Mouse (Mus musculus) kidney, postnatal 0 days (tissue): ENCODE results near the gene Gas2l3. TPM values are rescaled to one million over a fixed set of nuclear protein-coding genes. Genes with fewer than 3 reads are reported as not detected.

Experiments used
- ATAC-seq: fragments of 200-750 bp; cut with Nextera tagmentation; replicated peaks from 2 replicates; pipeline ENCODE4 v1.8.0; 2017; ENCODE audit warnings: low read depth, moderate number of reproducible peaks, moderate TSS enrichment, moderate library complexity; ENCODE audit not compliant: low FRiP score
- DNase-seq: peaks from one replicate; pipeline ENCODE4 v3.0.0-alpha.2; 2016; ENCODE audit warnings: low spot score
- H3K27ac ChIP-seq: fragments of 300-500 bp; sonication (generic); 2 replicates; pipeline ENCODE4 v1.5.1; 2014; ENCODE audit warnings: mild to moderate bottlenecking
- H3K27me3 ChIP-seq: fragments of 300-500 bp; sonication (generic); 2 replicates; pipeline ENCODE4 v1.6.1; 2014; ENCODE audit warnings: low read length, mixed read lengths; ENCODE audit not compliant: insufficient read depth
- H3K36me3 ChIP-seq: fragments of 300-500 bp; sonication (generic); 2 replicates; pipeline ENCODE4 v1.6.1; 2014; ENCODE audit warnings: low read length, mixed read lengths; ENCODE audit not compliant: insufficient read depth
- H3K4me1 ChIP-seq: fragments of 300-500 bp; sonication (generic); replicated peaks from 2 replicates; pipeline ENCODE4 v1.6.1; 2014; ENCODE audit warnings: antibody characterized with exemption, low read length, mixed read lengths; ENCODE audit not compliant: insufficient read depth
- H3K4me2 ChIP-seq: fragments of 300-500 bp; sonication (generic); 2 replicates; pipeline ENCODE4 v1.6.1; 2014; ENCODE audit warnings: mild to moderate bottlenecking, low read length, moderate library complexity, mixed read lengths
- H3K4me3 ChIP-seq: fragments of 300-500 bp; sonication (generic); replicated peaks from 2 replicates; pipeline ENCODE4 v1.5.1; 2014; ENCODE audit warnings: low read depth, low read length
- H3K9ac ChIP-seq: fragments of 300-500 bp; sonication (generic); 2 replicates; pipeline ENCODE4 v1.6.1; 2014; ENCODE audit warnings: low read depth, low read length
- H3K9me3 ChIP-seq: fragments of 300-500 bp; sonication (generic); replicated peaks from 2 replicates; pipeline ENCODE4 v1.6.1; 2016; ENCODE audit warnings: low read length, inconsistent platforms, mixed read lengths
- CTCF ChIP-seq: IDR thresholded peaks from 2 replicates; pipeline ENCODE4 v1.5.1; 2016; ENCODE audit warnings: antibody characterized with exemption, low read depth, mild to moderate bottlenecking, moderate library complexity
- WGBS: fragments of 180-500 bp; shearing (Covaris S2); extraction: QIAGEN DNeasy Blood & Tissue Kit; methylation state at CpG from one replicate; pipeline ENCODE4 v1.1.7; 2014; 5-methylcytosine and 5-hydroxymethylcytosine counted together
- polyA plus RNA-seq: library from polyadenylated mRNA; unstranded; fragments of >200 nt; fragmentation: Nextera tagmentation; extraction: Ambion mirVana; gene quantifications from 2 replicates; pipeline ENCODE4 v1.2.1, GENCODE M21; 2015

Gas2l3 gene
- polyA plus RNA-seq, 1 experiment from 2014 or later, result 7.2 TPM

- ATAC-seq, result no peak
- no peaks in the 10 kb centered on the region for H3K36me3 ChIP-seq
- WGBS, result 84% methylated on average over 4 of the region's 4 CpGs
- H3K4me3 ChIP-seq, result no peak overlapping the region
- no peak for DNase-seq
- H3K4me2 ChIP-seq, result no peak overlapping the region
- H3K27ac ChIP-seq, result no peak overlapping the region
- H3K27me3 ChIP-seq, result no peaks in the 10 kb centered on the region
- no peak for TF ChIP-seq CTCF
- H3K9ac ChIP-seq, result no peak overlapping the region
- H3K9me3 ChIP-seq, result no peaks in the 10 kb centered on the region
- no peaks in the 10 kb centered on the region for H3K4me1 ChIP-seq
Measured at GRCm38 (mm10) chr10:89464760-89465405, 21.1 kb upstream of the Gas2l3 start.

DNA sequence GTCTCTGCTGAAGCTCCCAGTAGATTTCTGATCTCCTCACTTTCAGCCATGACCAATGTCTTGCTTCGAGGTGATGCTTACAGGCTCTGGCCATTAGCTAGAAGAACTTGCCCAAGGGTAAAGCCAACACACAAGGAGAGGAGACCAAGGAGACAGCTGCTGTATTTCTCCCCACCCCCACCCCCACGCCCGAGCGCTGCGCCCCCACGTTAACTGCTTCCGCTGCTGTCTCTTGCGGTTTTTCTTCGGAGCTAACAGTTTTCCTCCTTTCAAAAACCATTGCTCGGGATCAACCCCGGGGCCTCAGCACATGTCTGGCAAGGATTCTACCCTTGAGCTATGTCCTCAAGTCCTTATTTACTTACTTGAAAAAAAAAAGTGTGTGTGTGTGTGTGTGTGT is 19.1 kb upstream of the Gas2l3 start:
- Histone ChIP-seq H3K4me2 (no peak overlapping the region), H3K4me3 (no peak overlapping the region), H3K27me3 (no peaks in the 10 kb centered on the region), H3K27ac (no peak overlapping the region), H3K36me3 (no peaks in the 10 kb centered on the region), H3K4me1 (no peaks in the 10 kb centered on the region), H3K9me3 (no peaks in the 10 kb centered on the region), H3K9ac (no peak overlapping the region)
- TF ChIP-seq CTCF, result no peak
- 64% methylated on average over 11 of the region's 11 CpGs for WGBS
- DNase-seq, result no peak
- ATAC-seq, result no peak

DNA sequence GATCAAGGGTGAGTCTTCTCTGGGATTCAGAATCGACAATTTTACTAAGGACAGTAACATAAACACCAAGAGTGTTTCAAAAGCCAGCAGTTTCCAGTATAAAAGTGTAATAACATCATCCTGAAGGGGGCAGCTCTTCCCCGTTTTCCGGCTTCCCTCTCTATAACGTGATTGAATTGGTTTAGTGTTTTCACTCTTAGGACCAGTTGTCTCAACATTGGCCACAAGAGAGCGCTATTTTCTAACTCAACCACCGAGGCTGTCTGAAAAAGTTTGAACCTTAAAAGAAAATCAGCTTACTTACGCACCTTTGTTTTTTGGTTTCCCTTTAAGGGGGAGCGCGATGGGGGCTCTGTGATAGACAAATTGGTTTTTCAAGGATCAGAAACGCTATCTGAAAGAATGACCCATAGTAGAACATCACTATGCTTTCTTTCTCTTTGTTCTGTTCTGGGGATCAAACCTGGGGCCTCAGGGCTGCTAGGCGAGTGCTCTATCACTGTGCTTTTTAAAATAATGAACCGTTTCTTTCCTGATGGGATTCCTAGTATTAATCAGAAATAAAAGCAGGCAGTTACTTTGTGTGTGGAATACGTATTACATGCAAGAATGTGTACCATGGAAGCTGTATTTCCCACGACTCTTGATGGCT is 18.2 kb upstream of the Gas2l3 start:
- 19% methylated on average over 14 of the region's 14 CpGs for WGBS
- DNase-seq (peak; percentile 96), ATAC-seq (peak; percentile 73)
- no peaks in the 10 kb centered on the region for H3K9me3 ChIP-seq
- no peak overlapping the region for H3K27ac ChIP-seq
- no peak overlapping the region for H3K9ac ChIP-seq
- H3K4me2 ChIP-seq, result peak overlapping the region; percentile 36
- TF ChIP-seq CTCF, result peak; percentile 97
- no peaks in the 10 kb centered on the region for H3K4me1 ChIP-seq
- H3K36me3 ChIP-seq, result no peaks in the 10 kb centered on the region
- H3K4me3 ChIP-seq, result no peak overlapping the region
- no peaks in the 10 kb centered on the region for H3K27me3 ChIP-seq

DNA sequence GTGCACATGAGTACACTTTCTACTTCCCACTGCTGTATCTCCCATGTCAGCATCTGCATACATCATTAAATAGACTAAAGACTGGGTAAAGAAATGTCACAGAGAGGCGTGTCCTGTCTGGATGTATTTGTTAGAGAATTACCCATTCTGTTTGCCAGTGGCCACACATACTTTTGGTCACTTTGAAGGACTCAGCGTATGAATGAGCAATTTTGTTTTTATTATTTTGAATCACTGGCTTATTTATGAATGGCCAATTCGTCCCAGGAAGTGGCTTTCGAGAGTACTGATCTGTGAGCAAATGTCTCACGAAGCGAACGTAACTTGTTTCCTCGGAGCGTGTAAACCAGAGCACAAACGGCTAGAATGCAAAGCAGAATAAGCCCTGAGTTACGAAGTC is 17.2 kb upstream of the Gas2l3 start:
- ATAC-seq, result no peak

GRCm38 (mm10) chr10:89458770-89459169 is 15.0 kb upstream of the Gas2l3 start:
- TF ChIP-seq CTCF, result no peak
- no peaks in the 10 kb centered on the region for H3K9me3 ChIP-seq
- H3K4me3 ChIP-seq, result no peak overlapping the region
- no peak overlapping the region for H3K9ac ChIP-seq
- no peaks in the 10 kb centered on the region for H3K27me3 ChIP-seq
- no peak for DNase-seq
- no peaks in the 10 kb centered on the region; the same call in 1 of the 2 replicates for H3K4me1 ChIP-seq
- H3K36me3 ChIP-seq, result no peaks in the 10 kb centered on the region
- 75% methylated on average over 3 of the region's 3 CpGs for WGBS
- no peak overlapping the region for H3K27ac ChIP-seq
- ATAC-seq, result no peak
- no peak overlapping the region for H3K4me2 ChIP-seq

More for the DNA sequence above, 17.2 kb upstream of the Gas2l3 start:
- Histone ChIP-seq H3K4me1 (no peaks in the 10 kb centered on the region), H3K27me3 (no peaks in the 10 kb centered on the region), H3K27ac (no peak overlapping the region), H3K9ac (no peak overlapping the region), H3K4me3 (no peak overlapping the region), H3K36me3 (no peaks in the 10 kb centered on the region), H3K9me3 (no peaks in the 10 kb centered on the region), H3K4me2 (no peak overlapping the region)
- WGBS, result 87% methylated on average over 11 of the region's 11 CpGs
- no peak for TF ChIP-seq CTCF
- DNase-seq, result no peak

- Histone ChIP-seq H3K4me3 (no peak overlapping the region), H3K36me3 (no peaks in the 10 kb centered on the region), H3K9ac (no peak overlapping the region), H3K4me2 (no peak overlapping the region), H3K27me3 (no peaks in the 10 kb centered on the region), H3K4me1 (no peaks in the 10 kb centered on the region; the same call in 1 of the 2 replicates), H3K9me3 (no peaks in the 10 kb centered on the region), H3K27ac (no peak overlapping the region)
- no peak for TF ChIP-seq CTCF
- ATAC-seq (no peak), DNase-seq (peak; percentile 12)
- WGBS, result 81% methylated on average over 3 of the region's 3 CpGs
Measured at GRCm38 (mm10) chr10:89453794-89454193, 10.0 kb upstream of the Gas2l3 start.
